Mouse (Mus musculus): ENCODE data around the gene C2cd2l.

Gene C2cd2l

GRCm38 (mm10) chr9:44266478-44267226, 53.4 kb downstream of the C2cd2l start:
- DNase-seq (ENCODE audit: low spot score), result no peak

DNA sequence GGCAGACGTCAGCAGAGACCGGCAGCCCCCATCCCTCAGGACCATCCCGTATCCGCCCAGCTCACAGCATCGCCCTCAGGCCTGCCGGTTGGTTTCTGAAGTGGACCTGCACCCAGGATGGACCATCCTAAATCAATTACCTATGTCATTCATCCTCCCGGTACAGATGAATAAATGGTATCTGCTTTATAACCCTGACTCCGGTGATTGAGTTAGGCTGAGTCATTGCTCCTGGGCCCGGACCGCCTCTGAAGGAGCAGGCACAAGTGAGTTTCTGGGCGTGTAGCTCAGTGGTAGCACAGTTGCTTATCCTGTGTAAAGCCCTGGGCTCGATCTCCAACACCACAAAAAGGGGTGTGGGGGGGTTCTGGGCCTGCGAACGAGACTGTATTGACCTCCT, 58.7 kb downstream of the C2cd2l start:
- no peak for DNase-seq (ENCODE audit: low spot score)

Measured in testis, postnatal 14 days (tissue).